Mouse (Mus musculus) kidney, adult 18-20 months (tissue): ENCODE measurements around the gene Haghl.

Source experiments
- DNase-seq: peaks from one replicate; pipeline ENCODE4 v3.0.0; 2021

Gene Haghl

DNA sequence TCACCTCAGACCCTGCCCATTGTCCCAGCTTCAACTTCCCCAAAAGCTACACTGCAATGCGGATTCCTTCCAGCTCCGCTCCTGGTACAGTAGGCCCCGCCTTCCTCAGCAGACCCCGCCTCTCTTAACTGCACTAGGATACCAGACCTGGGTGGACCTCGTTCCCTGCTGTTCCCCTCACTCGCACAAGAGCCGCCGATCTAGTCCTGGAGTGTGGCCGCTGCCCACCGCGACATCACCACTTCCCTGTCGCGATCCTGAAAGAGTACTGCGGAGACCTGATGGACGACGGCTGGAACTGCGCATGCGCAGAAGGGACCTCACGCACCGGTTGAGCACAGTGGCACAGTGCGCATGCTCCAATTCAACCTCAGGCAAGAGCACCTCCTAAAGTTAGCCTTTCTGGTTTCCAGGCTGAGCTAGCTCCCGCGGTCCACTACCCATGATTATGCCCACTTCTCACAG, at the start of gene Haghl:
Gene Haghl (minus strand): TSS at position 393 of the 465 bp plus-strand sequence.
- DNase-seq: peak; percentile 99

DNA sequence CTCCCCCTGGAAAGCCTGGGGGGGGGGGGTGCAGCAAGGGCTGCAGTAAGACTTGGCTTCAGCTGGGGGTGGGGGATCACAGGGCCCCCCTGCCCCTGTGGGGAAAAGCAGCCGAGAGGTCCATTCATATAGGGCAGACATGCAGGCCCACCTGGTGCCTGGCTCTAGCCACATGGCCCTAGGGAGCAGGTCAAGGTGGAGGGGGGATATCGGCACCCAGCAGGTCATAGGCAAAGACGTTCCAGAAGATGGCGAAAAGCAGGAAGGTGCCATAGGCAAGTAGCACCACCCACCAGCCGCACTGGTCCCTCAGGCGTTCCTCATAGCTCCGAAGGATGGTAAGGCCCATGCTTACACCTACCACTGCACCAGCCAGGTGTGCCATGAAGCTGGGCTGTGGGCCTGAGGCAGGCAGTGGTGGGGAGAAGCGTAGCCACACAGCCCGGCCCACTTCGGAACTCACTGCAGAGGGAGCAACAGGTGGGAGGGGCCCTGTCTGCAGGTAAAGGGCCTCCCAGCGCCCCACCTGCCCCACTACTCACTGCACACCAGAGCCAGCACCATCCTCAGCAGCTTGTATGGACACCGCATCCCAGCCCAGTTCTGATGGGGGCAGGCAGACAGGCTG, 49.2 kb upstream of the Haghl start:
- DNase-seq: no peak

DNA sequence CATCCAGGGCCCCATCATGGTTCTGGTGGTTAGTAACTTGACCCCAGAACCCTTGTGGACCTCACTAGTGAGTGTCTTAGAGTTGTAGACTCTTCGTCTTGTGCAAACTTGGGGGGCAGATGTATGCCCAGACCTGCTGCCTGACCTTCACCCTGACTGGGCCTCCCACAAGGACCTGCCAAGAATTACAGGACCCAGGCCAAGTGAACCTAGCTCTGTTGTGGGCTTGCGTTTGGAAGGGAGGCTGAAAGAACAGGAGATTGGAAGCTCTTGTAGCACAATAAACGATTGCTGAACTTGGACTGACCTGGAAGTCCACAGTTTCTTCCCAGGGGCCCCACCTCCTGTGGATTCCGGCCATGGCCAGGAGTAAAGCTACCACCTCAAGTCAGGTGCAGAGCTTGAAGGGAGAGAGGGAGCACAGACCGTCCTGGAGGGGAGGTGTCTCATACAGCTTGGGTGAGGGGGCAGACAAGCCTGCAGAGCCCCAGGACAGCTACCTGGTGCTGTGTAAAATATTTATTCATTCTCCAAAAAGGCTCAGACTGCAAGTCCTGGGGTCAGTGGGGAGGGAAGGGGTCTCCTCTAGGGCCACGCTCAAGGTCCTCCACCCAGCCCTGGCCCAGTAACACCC, 48.6 kb upstream of the Haghl start:
- DNase-seq: peak; percentile 75

DNA sequence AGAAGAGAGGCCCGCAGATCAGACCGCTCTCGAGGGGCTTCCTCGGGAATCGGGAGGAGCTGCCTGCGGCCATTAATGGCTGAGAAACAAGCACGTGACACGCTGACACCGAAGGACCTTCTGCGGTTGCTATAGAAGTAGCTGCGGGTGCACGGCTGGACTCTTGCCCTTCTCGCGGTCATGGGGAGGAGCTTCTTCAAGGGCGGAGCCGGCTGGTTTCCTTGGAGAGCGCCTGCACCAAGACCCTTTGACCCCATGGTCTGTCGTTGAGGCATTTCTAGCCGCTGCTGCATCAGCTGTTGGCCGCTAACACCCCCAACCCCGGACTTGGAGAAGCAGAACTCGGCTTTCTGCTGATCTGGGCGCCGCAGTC, 47.8 kb upstream of the Haghl start, which contains the start of gene Stub1:
Gene Stub1 (minus strand): TSS at position 114 of the 373 bp plus-strand sequence.
- DNase-seq: peak; percentile 97

GRCm38 (mm10) chr17:25832436-25833290, 47.2 kb upstream of the Haghl start:
- DNase-seq: peak; percentile 100

DNA sequence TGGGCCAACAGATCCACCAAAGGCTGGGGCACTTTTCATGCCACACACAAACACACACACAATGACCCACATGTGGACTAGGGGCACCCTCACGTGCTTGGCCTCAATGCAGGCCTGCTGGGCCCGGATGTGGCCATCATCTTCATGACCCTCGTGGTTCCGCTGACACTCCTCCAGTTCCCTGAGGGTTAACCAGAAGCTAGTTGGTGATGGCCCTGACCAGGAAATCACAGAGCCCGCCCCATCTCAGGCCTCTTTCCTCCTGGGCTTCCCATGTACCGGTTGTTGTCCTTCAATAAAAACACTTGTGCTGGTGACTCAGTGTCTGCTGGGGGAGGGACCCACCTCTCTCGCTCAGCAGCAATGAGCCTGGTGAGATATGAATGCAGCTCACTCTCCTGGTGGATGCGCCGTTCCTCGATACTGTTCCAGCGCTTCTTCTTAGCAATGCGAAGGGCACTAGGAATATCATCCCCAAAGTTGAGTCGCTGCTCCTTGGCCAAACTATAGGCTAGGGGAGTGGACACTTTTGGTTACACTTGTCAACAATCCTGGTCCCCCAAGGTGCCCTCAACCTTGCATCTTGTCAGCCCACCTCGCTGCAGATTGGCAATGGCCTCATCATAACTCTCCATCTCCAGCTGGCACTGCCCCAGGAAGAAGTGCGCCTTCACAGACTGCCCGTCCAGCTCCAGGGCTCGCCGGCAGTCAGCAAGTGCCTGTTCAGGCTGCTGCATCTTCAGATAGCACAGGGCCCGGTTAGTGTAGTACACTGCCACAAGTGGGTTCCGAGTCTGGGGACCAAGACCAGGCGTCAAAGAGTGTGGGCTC, 46.2 kb upstream of the Haghl start:
- DNase-seq: peak; percentile 31

GRCm38 (mm10) chr17:25830806-25831431, 45.4 kb upstream of the Haghl start:
- DNase-seq: no peak

DNA sequence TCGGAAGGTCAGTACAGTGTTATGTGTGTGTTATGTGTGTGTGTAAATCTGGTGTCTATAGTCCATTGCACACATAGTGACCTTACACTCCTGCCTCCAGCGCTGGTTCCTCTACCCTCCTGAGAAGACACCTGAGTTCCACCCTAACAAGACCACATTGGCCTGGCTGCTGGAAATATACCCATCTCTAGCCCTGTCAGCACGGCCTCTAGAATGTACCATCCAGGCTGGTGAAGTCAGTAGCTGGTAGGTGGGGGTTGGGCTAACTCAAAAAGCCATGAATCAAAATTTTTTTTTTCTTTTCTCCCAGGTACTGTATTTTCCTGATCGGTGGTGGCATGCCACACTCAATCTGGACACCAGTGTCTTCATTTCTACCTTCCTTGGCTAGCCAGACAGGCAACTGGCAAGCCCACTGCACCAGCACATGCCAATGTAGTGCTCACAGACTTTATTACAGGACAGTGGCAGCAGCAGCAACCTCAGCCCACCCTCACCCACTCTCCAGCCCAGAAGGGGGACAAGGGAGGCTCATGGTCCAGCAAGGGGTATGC, 44.8 kb upstream of the Haghl start:
- DNase-seq: no peak

GRCm38 (mm10) chr17:25829558-25830017, 44.1 kb upstream of the Haghl start:
- no peak for DNase-seq

DNA sequence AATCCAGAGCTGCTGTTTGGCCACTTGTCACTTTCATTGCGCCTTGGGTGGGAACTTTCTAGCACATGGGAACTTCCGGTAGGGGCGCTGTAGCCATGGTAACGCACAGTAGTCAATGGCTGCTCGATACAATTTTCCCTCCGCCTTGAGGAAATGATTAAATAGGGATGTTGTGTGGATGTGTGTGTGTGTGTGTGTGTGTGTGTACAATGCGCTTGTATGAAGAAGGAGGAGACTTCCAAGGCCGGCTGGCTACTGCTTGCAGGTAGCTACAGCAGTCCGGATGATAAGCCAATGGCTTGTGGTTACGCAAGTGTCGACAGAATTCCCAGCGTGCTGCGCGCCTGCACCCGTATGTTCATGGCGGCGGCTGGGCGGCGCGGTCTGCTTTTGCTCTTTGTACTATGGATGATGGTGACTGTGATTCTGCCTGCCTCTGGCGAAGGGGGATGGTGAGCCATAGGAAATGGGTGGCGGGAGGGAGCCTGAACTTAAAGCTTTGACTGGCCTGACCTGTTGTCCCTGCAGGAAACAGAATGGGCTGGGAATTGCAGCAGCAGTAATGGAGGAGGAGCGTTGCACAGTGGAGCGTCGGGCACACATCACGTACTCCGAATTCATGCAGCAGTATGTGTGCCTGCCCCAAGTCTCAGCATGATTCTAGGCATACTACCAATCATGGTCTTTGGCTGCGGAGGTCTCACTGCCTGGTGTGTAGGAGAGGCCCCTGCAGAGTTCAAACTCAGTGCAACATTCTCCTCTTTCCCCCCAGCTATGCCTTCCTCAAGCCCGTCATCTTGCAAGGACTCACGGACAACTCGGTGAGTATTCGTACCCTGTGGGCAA, 43.5 kb upstream of the Haghl start, which contains the start of gene Jmjd8:
Gene Jmjd8 (plus strand): TSS at position 156 of the 846 bp plus-strand sequence.
- peak; percentile 86 for DNase-seq

DNA sequence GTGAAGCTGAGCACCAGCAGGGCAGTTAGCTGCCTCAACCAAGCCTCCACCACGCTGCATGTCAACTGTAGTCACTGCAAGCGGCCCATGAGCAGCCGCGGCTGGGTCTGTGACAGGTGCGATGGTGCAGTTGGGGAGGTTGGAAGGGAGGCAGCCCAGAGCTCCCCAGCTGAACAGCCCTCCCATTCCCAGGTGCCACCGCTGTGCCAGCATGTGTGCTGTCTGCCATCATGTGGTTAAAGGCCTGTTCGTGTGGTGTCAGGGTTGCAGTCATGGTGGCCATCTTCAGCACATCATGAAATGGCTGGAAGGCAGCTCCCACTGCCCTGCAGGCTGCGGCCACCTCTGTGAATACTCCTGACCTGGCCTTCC, 42.7 kb upstream of the Haghl start:
- DNase-seq: peak; percentile 33

GRCm38 (mm10) chr17:25827546-25828222, 42.2 kb upstream of the Haghl start:
- DNase-seq: no peak

DNA sequence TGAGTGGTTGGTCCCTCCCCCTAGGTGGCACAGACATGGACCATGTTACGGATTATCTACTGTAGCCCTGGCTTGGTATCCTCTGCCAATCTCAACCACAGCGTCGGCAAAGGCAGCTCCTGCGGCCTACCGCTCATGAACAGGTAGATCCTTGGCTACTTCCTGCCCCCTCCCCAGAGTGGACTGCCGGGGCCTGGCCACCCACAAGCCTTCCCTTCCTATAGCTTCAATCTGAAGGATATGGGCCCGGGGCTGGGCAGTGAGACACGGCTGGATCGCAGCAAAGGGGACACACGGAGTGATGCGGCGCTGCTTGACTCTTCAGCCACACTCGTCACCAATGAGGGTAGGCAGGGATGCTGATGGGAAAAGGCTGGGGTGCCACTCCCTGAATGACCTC, 41.5 kb upstream of the Haghl start:
- no peak for DNase-seq

GRCm38 (mm10) chr17:25825984-25826570, 40.6 kb upstream of the Haghl start:
- no peak for DNase-seq

DNA sequence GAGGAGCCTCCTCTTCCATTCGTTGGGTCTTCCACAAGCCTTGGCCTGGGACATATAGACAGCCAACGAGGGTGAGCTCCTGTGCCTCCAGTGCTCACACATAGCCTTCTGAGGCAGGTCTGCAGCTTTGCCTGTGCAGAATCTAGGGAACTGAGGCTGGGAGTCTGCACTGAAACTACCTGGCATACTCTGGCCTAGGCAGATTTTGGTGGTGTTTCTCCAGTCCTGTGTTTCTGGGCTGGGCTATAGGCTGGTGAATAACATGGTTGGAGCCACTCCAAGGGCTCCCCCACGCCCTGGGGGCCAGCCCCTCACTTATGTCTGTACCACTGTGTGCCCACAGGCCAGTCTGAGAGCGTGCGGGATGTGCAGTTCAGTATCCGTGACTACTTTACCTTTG, 39.8 kb upstream of the Haghl start:
- no peak for DNase-seq

- no peak for DNase-seq
Observed at GRCm38 (mm10) chr17:25824362-25825142, 39.1 kb upstream of the Haghl start.

DNA sequence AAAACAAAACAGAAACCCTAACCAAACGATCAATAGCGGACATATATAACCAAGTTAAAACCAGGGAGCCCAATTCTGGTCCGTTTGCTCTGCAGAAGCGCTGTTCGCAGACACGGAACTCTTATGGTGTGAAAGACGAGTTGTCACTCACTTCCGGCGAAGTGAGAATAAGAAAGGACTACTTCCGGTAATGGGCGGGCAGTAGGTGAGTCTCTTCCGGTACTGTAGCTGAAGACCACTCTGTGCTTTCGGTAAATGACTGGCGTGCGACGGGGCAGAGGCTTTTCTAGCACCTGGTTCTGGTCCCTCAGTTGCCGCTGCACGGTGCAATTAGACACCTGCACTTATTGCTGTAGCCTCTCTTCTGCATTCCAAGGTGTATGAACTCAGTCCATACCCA, 38.0 kb upstream of the Haghl start, which contains the start of gene Wdr24:
Gene Wdr24 (plus strand): TSS at position 176 of the 400 bp plus-strand sequence.
- DNase-seq: peak; percentile 81

DNA sequence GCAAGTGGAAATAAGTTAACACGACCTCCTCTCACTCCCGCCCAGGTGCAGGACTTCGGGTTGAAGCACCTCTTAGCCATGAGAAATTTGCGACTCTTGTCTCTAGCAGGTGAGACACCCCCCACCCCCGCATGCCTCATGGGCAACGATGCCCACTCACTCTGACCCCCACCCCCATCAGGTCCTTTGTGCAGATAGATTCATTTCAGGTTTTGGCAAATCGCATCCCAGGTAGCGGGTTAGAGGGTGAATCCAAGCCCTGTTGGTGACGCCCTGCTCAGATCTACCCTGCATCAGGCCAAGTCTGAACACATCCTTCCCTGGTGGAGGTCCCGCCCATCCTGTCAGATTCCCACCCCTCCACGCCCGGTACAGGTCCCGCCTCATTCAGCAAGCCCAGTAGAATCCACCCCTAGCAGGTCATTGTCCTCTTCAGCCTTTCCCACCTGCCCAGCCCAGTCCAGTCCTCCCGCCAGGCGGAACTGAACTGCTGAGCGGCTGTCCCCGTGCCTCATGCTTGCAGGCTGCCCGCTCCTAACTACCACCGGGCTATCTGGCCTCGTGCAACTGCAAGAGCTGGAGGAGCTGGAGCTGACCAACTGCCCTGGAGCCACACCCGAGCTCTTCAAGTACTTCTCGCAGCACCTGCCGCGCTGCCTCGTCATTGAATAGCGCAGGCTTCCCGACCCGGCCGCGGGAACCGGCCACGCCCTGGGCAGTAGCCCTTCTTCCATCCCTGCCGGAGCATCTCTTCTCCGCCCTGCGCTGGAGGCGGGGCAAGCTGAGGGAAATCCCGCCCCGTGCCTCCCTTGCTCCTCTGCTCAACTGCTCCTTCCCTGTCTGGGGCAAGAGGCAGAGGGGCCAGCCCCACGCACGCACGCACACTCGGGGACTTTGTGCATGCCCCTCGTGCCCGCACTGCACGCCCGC, 33.6 kb upstream of the Haghl start:
- DNase-seq: no peak
